Mouse (Mus musculus) stomach, postnatal 0 days (tissue): Measurements from ENCODE around the gene Ruvbl2. TPM values are rescaled to one million over a fixed set of nuclear protein-coding genes. Genes with fewer than 3 reads are reported as not detected.

Experiments used
- ATAC-seq: fragments of 200-750 bp; cut with Nextera tagmentation; 2 replicates; pipeline ENCODE4 v1.8.0; 2017; ENCODE audit not compliant: low FRiP score, low TSS enrichment
- DNase-seq: peaks from one replicate; pipeline ENCODE4 v3.0.0-alpha.2; 2016; ENCODE audit warnings: low spot score
- H3K27ac ChIP-seq: fragments of 300-500 bp; sonication (generic); replicated peaks from 2 replicates; pipeline ENCODE4 v1.5.1; 2014; ENCODE audit warnings: mild to moderate bottlenecking, control low read depth
- H3K27me3 ChIP-seq: fragments of 300-500 bp; sonication (generic); 2 replicates; pipeline ENCODE4 v1.6.1; 2014; ENCODE audit warnings: low read length; ENCODE audit not compliant: control insufficient read depth, insufficient read depth
- H3K36me3 ChIP-seq: fragments of 300-500 bp; sonication (generic); 2 replicates; pipeline ENCODE4 v1.6.1; 2014; ENCODE audit warnings: low read length, mixed read lengths; ENCODE audit not compliant: control insufficient read depth, insufficient read depth
- H3K4me1 ChIP-seq: fragments of 300-500 bp; sonication (generic); replicated peaks from 2 replicates; pipeline ENCODE4 v1.6.1; 2014; ENCODE audit warnings: antibody characterized with exemption; ENCODE audit not compliant: control insufficient read depth, insufficient read depth
- H3K4me2 ChIP-seq: fragments of 300-500 bp; sonication (generic); replicated peaks from 2 replicates; pipeline ENCODE4 v1.6.1; 2014; ENCODE audit warnings: low read depth, mild to moderate bottlenecking, control low read depth, moderate library complexity
- H3K4me3 ChIP-seq: fragments of 300-500 bp; sonication (generic); 2 replicates; pipeline ENCODE4 v1.5.1; 2014; ENCODE audit warnings: low read depth, low read length, control low read depth
- H3K9ac ChIP-seq: fragments of 300-500 bp; sonication (generic); 2 replicates; pipeline ENCODE4 v1.6.1; 2014; ENCODE audit warnings: mild to moderate bottlenecking, low read length, control low read depth, mixed read lengths
- H3K9me3 ChIP-seq: fragments of 300-500 bp; sonication (generic); 2 replicates; pipeline ENCODE4 v1.6.1; 2016; ENCODE audit warnings: low read length; ENCODE audit not compliant: control insufficient read depth
- CTCF ChIP-seq: IDR thresholded peaks from 2 replicates; pipeline ENCODE4 v1.5.1; 2016; ENCODE audit warnings: antibody characterized with exemption, low read depth, mild to moderate bottlenecking, moderate library complexity
- EP300 ChIP-seq: optimal IDR thresholded peaks from 2 replicates; pipeline ENCODE3; 2016; ENCODE audit warnings: antibody characterized with exemption
- WGBS: fragments of 180-500 bp; shearing (Covaris S2); extraction: QIAGEN DNeasy Blood & Tissue Kit; methylation state at CpG from one replicate; pipeline ENCODE4 v1.1.7; 2014; 5-methylcytosine and 5-hydroxymethylcytosine counted together
- polyA plus RNA-seq: library from polyadenylated mRNA; unstranded; fragments of >200 nt; fragmentation: Nextera tagmentation; extraction: Ambion mirVana; gene quantifications from 2 replicates; pipeline ENCODE4 v1.2.1, GENCODE M21; 2015

The Ruvbl2 gene
- polyA plus RNA-seq, 1 experiment from 2014 or later = 46.7 TPM

- H3K9ac ChIP-seq = peak overlapping the region; percentile 54
- WGBS = 3% methylated on average over 25 of the region's 27 CpGs
- peak; percentile 43 for DNase-seq
- TF ChIP-seq CTCF (no peak), EP300 (no peak)
- H3K27me3 ChIP-seq = no peaks in the 10 kb centered on the region
- H3K9me3 ChIP-seq = no peaks in the 10 kb centered on the region
- H3K36me3 ChIP-seq = no peaks in the 10 kb centered on the region
- peak overlapping the region; percentile 54 for H3K4me3 ChIP-seq
- peak overlapping the region; percentile 95 for H3K4me2 ChIP-seq
- peak overlapping the region; percentile 30 for H3K27ac ChIP-seq
- no peaks in the 10 kb centered on the region for H3K4me1 ChIP-seq
- peak; percentile 36; the same call in 1 of the 2 replicates for ATAC-seq
These were observed 23.8 kb downstream of the Ruvbl2 start for GRCm38 (mm10) chr7:45413864-45414739.

GRCm38 (mm10) chr7:45413113-45413863, 24.6 kb downstream of the Ruvbl2 start, which contains the start of gene Ntf5:
TSS of gene Ntf5 (plus strand) at chr7:45413695.
- H3K36me3 ChIP-seq = no peaks in the 10 kb centered on the region
- H3K27ac ChIP-seq = peak within 1 kb of the TSS; percentile 30
- H3K4me3 ChIP-seq = peak within 1 kb of the TSS; percentile 54
- DNase-seq (peak; percentile 53), ATAC-seq (peak; percentile 49)
- no peaks in the 10 kb centered on the region for H3K4me1 ChIP-seq
- H3K9me3 ChIP-seq = no peaks in the 10 kb centered on the region
- TF ChIP-seq EP300 = no peak
- no peak for TF ChIP-seq CTCF
- no peaks in the 10 kb centered on the region for H3K27me3 ChIP-seq
- peak within 1 kb of the TSS; percentile 54 for H3K9ac ChIP-seq
- WGBS = 3% methylated on average over 29 of the region's 45 CpGs
- peak within 1 kb of the TSS; percentile 95 for H3K4me2 ChIP-seq

- 77% methylated on average over 2 of the region's 2 CpGs for WGBS
- Histone ChIP-seq H3K27ac (no peak overlapping the region), H3K4me1 (no peaks in the 10 kb centered on the region), H3K4me2 (no peak overlapping the region), H3K9me3 (no peaks in the 10 kb centered on the region), H3K9ac (no peak overlapping the region), H3K4me3 (no peak overlapping the region), H3K36me3 (no peaks in the 10 kb centered on the region), H3K27me3 (no peaks in the 10 kb centered on the region)
- no peak for DNase-seq
- TF ChIP-seq CTCF = no peak
- TF ChIP-seq EP300 = no peak
- no peak for ATAC-seq
These were observed 25.5 kb downstream of the Ruvbl2 start for GRCm38 (mm10) chr7:45412421-45412820.

- Histone ChIP-seq H3K4me2 (no peak overlapping the region), H3K36me3 (no peaks in the 10 kb centered on the region), H3K9me3 (no peaks in the 10 kb centered on the region), H3K4me3 (no peak overlapping the region), H3K27me3 (peaks cover 12% of the 10 kb centered on the region), H3K27ac (no peak overlapping the region), H3K9ac (no peak overlapping the region), H3K4me1 (no peaks in the 10 kb centered on the region; the same call in 1 of the 2 replicates)
- DNase-seq = no peak
- TF ChIP-seq EP300 (no peak), CTCF (no peak)
- WGBS = 86% methylated on average over 8 of the region's 8 CpGs
- no peak for ATAC-seq
These were observed 28.3 kb downstream of the Ruvbl2 start for GRCm38 (mm10) chr7:45409497-45410163.

- no peak overlapping the region for H3K4me3 ChIP-seq
- peaks cover 12% of the 10 kb centered on the region for H3K27me3 ChIP-seq
- TF ChIP-seq CTCF = no peak
These were observed 28.9 kb downstream of the Ruvbl2 start for GRCm38 (mm10) chr7:45408949-45409348.

More at GRCm38 (mm10) chr7:45408949-45409348, 28.9 kb downstream of the Ruvbl2 start:
- no peak overlapping the region for H3K9ac ChIP-seq
- WGBS = 88% methylated on average over 17 of the region's 17 CpGs
- H3K9me3 ChIP-seq = no peaks in the 10 kb centered on the region
- H3K4me1 ChIP-seq = no peaks in the 10 kb centered on the region; the same call in 1 of the 2 replicates
- H3K4me2 ChIP-seq = no peak overlapping the region
- H3K36me3 ChIP-seq = no peaks in the 10 kb centered on the region
- no peak overlapping the region for H3K27ac ChIP-seq
- no peak for ATAC-seq
- DNase-seq = no peak
